Mouse (Mus musculus): ENCODE measurements at regions not wholly inside any gene's neighbourhood (a gene's known extent, or its start where the extent isn't known, plus 50 kb on each side); places are given as distances from the start of the nearest gene placed in this dataset.

- Histone ChIP-seq H3K27ac (no peak overlapping the region), H3K4me3 (no peak overlapping the region), H3K9me3 (no peaks in the 10 kb centered on the region), H3K4me2 (no peak overlapping the region), H3K4me1 (no peaks in the 10 kb centered on the region), H3K36me3 (no peaks in the 10 kb centered on the region), H3K9ac (no peak overlapping the region), H3K27me3 (no peaks in the 10 kb centered on the region)
- 74% methylated on average over 1 of the region's 1 CpGs for WGBS
- ATAC-seq (ENCODE audit: borderline replicate concordance, extremely low read depth, low FRiP score, low TSS enrichment) = no peak
Measured at GRCm38 (mm10) chr3:118062569-118062968, 193.8 kb upstream of the Snx7 start.

- no peak for ATAC-seq (ENCODE audit: borderline replicate concordance, extremely low read depth, low FRiP score, low TSS enrichment)
- Histone ChIP-seq H3K4me3 (no peak overlapping the region), H3K4me2 (no peak overlapping the region), H3K9me3 (no peaks in the 10 kb centered on the region), H3K9ac (no peak overlapping the region), H3K27me3 (no peaks in the 10 kb centered on the region), H3K27ac (no peak overlapping the region), H3K36me3 (no peaks in the 10 kb centered on the region), H3K4me1 (no peaks in the 10 kb centered on the region)
- WGBS = 66% methylated on average over 11 of the region's 11 CpGs
Measured at GRCm38 (mm10) chr3:118047016-118047415, 178.3 kb upstream of the Snx7 start.

- 86% methylated on average over 11 of the region's 11 CpGs for WGBS
- H3K4me1 ChIP-seq = no peaks in the 10 kb centered on the region
- no peak overlapping the region for H3K4me3 ChIP-seq
- no peaks in the 10 kb centered on the region for H3K27me3 ChIP-seq
- no peak overlapping the region for H3K9ac ChIP-seq
- no peak overlapping the region for H3K4me2 ChIP-seq
- no peak overlapping the region for H3K27ac ChIP-seq
- no peak for ATAC-seq (ENCODE audit: borderline replicate concordance, extremely low read depth, low FRiP score, low TSS enrichment)
- H3K9me3 ChIP-seq = no peaks in the 10 kb centered on the region
- H3K36me3 ChIP-seq = no peaks in the 10 kb centered on the region
Measured at GRCm38 (mm10) chr3:118046536-118046935, 177.8 kb upstream of the Snx7 start.

DNA sequence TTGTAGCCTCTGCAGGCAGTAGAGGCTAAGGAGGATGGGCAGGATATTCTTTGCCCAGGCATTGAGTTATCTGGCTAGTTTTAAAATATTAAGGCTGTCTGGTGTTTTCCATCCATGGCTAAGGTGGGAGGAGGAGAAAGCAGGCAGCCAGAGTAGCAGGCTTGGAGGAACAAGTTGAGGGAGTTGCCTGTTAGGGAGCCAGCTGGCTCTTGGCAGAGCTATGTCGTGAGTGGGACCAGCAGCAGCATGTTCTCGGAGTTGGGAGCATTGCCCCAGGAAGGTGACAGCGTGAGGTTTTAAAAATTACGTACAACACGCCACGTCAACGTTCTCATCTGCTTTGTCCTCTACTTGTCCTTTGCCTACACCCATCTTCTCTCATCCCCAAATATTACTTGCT, 167.8 kb upstream of the Snx7 start:
- H3K4me2 ChIP-seq = no peak overlapping the region
- no peaks in the 10 kb centered on the region for H3K27me3 ChIP-seq
- 77% methylated on average over 7 of the region's 7 CpGs for WGBS
- H3K4me1 ChIP-seq = no peaks in the 10 kb centered on the region
- no peaks in the 10 kb centered on the region for H3K36me3 ChIP-seq
- no peak for ATAC-seq (ENCODE audit: borderline replicate concordance, extremely low read depth, low FRiP score, low TSS enrichment)
- H3K4me3 ChIP-seq = no peak overlapping the region
- no peak overlapping the region for H3K27ac ChIP-seq
- H3K9ac ChIP-seq = no peak overlapping the region
- H3K9me3 ChIP-seq = no peaks in the 10 kb centered on the region

DNA sequence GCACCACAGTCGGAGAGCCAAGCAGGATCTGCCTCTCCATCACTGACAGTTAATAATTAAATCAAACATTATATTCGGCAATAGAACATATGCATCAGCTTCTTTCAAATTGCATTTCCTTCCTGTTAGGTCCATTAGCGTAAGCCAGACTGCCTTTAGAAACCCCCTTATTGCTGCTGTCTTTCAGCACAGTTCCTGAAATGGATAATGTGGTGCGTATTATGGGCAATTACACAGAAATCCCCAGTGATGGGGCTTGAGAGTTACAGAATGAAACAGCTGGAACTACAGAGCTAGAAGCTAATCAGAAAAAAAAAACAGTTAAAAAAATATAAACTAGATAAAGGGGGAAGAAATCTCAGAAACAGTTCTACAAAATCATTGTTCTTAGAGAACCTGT, 126.7 kb upstream of the Snx7 start:
- no peak overlapping the region for H3K4me3 ChIP-seq
- H3K4me2 ChIP-seq = no peak overlapping the region
- H3K4me1 ChIP-seq = peaks cover 4% of the 10 kb centered on the region
- no peaks in the 10 kb centered on the region for H3K36me3 ChIP-seq
- H3K27me3 ChIP-seq = no peaks in the 10 kb centered on the region
- ATAC-seq (ENCODE audit: borderline replicate concordance, extremely low read depth, low FRiP score, low TSS enrichment) = no peak; the same call in 1 of the 2 replicates
- H3K27ac ChIP-seq = no peak overlapping the region
- WGBS = 44% methylated on average over 4 of the region's 4 CpGs
- no peak overlapping the region for H3K9ac ChIP-seq
- no peaks in the 10 kb centered on the region for H3K9me3 ChIP-seq

- no peak overlapping the region for H3K27ac ChIP-seq
- WGBS = 35% methylated on average over 3 of the region's 3 CpGs
- H3K4me1 ChIP-seq = peaks cover 4% of the 10 kb centered on the region
- H3K36me3 ChIP-seq = no peaks in the 10 kb centered on the region
- ATAC-seq (ENCODE audit: borderline replicate concordance, extremely low read depth, low FRiP score, low TSS enrichment) = no peak; the same call in 1 of the 2 replicates
- no peak overlapping the region for H3K4me3 ChIP-seq
- no peaks in the 10 kb centered on the region for H3K9me3 ChIP-seq
- H3K4me2 ChIP-seq = no peak overlapping the region
- no peaks in the 10 kb centered on the region for H3K27me3 ChIP-seq
- H3K9ac ChIP-seq = no peak overlapping the region
Measured at GRCm38 (mm10) chr3:117994110-117994509, 125.4 kb upstream of the Snx7 start.

GRCm38 (mm10) chr3:117990561-117990960, 121.8 kb upstream of the Snx7 start:
- H3K9me3 ChIP-seq = no peaks in the 10 kb centered on the region
- no peak for ATAC-seq (ENCODE audit: borderline replicate concordance, extremely low read depth, low FRiP score, low TSS enrichment)
- H3K36me3 ChIP-seq = no peaks in the 10 kb centered on the region
- H3K4me2 ChIP-seq = no peak overlapping the region
- no peak overlapping the region for H3K27ac ChIP-seq
- peaks cover 4% of the 10 kb centered on the region for H3K4me1 ChIP-seq
- WGBS = 87% methylated on average over 2 of the region's 2 CpGs
- no peaks in the 10 kb centered on the region for H3K27me3 ChIP-seq
- H3K9ac ChIP-seq = no peak overlapping the region
- no peak overlapping the region for H3K4me3 ChIP-seq

DNA sequence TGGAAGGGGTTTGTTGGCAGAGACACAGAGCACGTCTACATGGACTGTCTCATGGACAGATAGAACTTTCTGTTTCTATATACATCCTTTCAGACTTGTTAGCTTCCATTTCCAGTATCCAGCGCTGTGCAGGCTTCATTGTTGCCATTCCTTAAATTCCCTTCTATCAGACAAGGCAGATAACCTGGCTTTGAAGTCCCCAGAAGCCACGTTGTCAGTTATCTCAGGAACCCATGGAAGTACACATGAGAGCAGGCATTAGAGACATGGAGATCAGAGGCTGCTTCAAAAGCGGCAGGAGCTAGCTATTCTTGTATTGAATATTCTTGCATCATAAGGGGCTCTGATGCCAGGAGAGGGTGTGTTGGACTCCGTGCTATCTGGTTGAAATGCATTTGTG, 119.7 kb upstream of the Snx7 start:
- WGBS = 28% methylated on average over 5 of the region's 5 CpGs
- H3K36me3 ChIP-seq = no peaks in the 10 kb centered on the region
- no peak overlapping the region for H3K4me2 ChIP-seq
- no peaks in the 10 kb centered on the region for H3K9me3 ChIP-seq
- H3K4me1 ChIP-seq = peaks cover 4% of the 10 kb centered on the region
- no peaks in the 10 kb centered on the region for H3K27me3 ChIP-seq
- H3K27ac ChIP-seq = no peak overlapping the region
- no peak for ATAC-seq (ENCODE audit: borderline replicate concordance, extremely low read depth, low FRiP score, low TSS enrichment)
- H3K4me3 ChIP-seq = no peak overlapping the region
- no peak overlapping the region for H3K9ac ChIP-seq

- H3K4me1 ChIP-seq = no peaks in the 10 kb centered on the region
- no peak overlapping the region for H3K9ac ChIP-seq
- 22% methylated on average over 1 of the region's 1 CpGs for WGBS
- H3K4me2 ChIP-seq = no peak overlapping the region
- H3K27ac ChIP-seq = no peak overlapping the region
- no peaks in the 10 kb centered on the region for H3K9me3 ChIP-seq
- no peak overlapping the region for H3K4me3 ChIP-seq
- no peak for ATAC-seq (ENCODE audit: borderline replicate concordance, extremely low read depth, low FRiP score, low TSS enrichment)
- no peaks in the 10 kb centered on the region for H3K27me3 ChIP-seq
- no peaks in the 10 kb centered on the region for H3K36me3 ChIP-seq
Measured at GRCm38 (mm10) chr3:117975638-117976037, 106.9 kb upstream of the Snx7 start.

DNA sequence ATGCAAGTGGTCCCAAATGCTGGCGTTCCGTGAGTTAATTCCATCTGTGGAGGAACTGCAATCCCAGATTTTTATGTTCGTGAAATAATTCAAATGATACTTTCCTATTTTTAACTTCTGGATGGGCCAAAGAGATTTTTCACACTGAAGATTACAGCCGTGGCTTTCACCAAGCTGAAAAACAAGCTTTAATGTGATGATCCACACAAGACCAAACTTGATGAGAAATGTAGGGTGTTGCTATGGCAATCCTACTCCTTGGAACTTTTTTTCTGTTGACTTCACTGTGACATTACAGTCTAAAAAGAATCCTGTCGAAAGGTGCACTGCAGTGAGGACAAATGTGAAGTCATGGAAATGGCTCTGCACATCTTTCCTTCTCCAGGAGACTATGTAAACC, 100.1 kb upstream of the Snx7 start:
- no peaks in the 10 kb centered on the region for H3K9me3 ChIP-seq
- no peak overlapping the region for H3K27ac ChIP-seq

DNA sequence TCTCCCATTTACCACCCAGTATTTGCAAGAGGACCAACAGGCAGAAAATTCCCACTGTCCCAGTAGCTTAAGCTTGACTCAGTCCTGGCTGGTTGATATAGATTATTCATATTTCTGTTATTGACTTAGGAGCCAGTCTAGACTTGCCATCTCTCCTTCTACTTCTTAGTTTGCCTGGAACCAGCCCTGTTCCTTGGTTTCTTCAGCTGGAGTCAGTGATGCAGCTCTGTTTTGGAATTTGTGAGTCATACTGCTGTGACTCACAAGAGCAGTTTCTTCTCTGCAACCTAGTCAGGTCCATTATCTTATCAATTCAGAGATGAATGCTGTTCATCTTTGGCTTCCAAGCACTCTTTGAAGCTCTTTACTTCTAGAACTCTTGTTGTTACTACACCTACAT, 69.7 kb upstream of the Snx7 start:
- no peaks in the 10 kb centered on the region for H3K4me1 ChIP-seq
- H3K4me3 ChIP-seq = no peak overlapping the region
- no peaks in the 10 kb centered on the region for H3K9me3 ChIP-seq
- ATAC-seq (ENCODE audit: borderline replicate concordance, extremely low read depth, low FRiP score, low TSS enrichment) = no peak
- no peak overlapping the region for H3K4me2 ChIP-seq
- H3K27me3 ChIP-seq = no peaks in the 10 kb centered on the region
- H3K27ac ChIP-seq = no peak overlapping the region
- H3K9ac ChIP-seq = no peak overlapping the region
- H3K36me3 ChIP-seq = no peaks in the 10 kb centered on the region

More for the DNA sequence above, 100.1 kb upstream of the Snx7 start:
- H3K4me1 ChIP-seq = no peaks in the 10 kb centered on the region
- H3K9ac ChIP-seq = no peak overlapping the region
- H3K27me3 ChIP-seq = no peaks in the 10 kb centered on the region
- H3K36me3 ChIP-seq = no peaks in the 10 kb centered on the region
- H3K4me3 ChIP-seq = no peak overlapping the region
- 62% methylated on average over 5 of the region's 5 CpGs for WGBS
- ATAC-seq (ENCODE audit: borderline replicate concordance, extremely low read depth, low FRiP score, low TSS enrichment) = no peak
- H3K4me2 ChIP-seq = no peak overlapping the region

DNA sequence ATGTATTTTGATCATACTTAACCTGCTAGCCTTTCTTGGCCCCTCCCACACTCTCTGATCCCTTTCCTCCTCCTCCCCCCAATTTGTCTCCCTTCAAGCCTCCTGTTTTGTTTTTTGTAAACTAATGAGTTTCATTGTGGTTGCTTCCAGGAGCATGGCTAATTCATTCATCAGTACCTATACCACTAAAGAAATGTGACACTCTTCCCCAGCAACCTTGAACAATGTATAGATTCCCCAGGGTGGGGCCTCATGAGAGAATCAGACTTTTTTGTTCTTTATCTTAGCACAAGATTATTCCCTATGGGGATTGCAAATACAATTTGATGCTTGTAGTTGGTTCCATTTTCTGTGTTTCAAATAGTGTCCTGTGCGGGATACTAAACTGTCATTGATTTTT, 58.8 kb upstream of the Snx7 start:
- Histone ChIP-seq H3K4me1 (no peaks in the 10 kb centered on the region), H3K27me3 (no peaks in the 10 kb centered on the region), H3K4me2 (no peak overlapping the region), H3K9ac (no peak overlapping the region), H3K4me3 (no peak overlapping the region), H3K27ac (no peak overlapping the region), H3K36me3 (no peaks in the 10 kb centered on the region), H3K9me3 (no peaks in the 10 kb centered on the region)
- no peak for ATAC-seq (ENCODE audit: borderline replicate concordance, extremely low read depth, low FRiP score, low TSS enrichment)
- 91% methylated on average over 1 of the region's 1 CpGs for WGBS
